ENCODE assay signal across 17 mouse cellular contexts in the genomic region with DNA sequence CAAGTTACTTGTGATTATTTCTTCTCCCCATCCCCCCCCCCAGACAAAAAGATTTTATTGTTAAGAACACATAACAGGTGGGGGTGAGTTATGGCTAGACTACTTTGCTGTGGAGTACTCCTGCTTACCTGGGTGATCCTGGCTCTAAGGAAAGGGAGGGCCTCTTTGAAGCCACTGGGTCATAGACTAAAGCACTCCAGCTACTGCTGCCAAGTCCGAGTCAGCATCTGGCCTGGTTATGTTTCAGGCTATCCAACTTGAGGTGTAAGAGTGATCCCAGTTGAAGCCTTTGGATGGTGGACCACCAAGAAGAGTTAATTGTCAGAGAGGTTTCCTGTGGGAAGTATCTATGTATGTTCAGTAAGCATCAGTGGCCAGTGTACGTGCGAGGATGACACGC. TPM values are rescaled to one million over a fixed set of nuclear protein-coding genes. Genes with fewer than 3 reads are reported as not detected.
DNase-seq lines count a peak whose midpoint lies in the region; ATAC-seq and TF ChIP-seq lines count a peak whose summit lies in the region.
"Had no signal": no experiment of that assay in that cellular context is flagged by ENCODE, and none has a peak within 500 bp of the region (broad histone marks: within the 10 kb centered on the region; RNA-seq: fewer than 3 reads in every experiment).

No protein-coding gene starts in this region.

- H3K9ac ChIP-seq in heart, embryonic 16.5 days (ENCODE audit: low read length) = no peak overlapping the region
- no peak overlapping the region for H3K9ac ChIP-seq in heart, embryonic 11.5 days (ENCODE audit: low read depth, low read length)
- H3K9ac ChIP-seq in lung, embryonic 14.5 days = no peak overlapping the region
- H3K9ac ChIP-seq: forebrain, postnatal 0 days; liver, embryonic 12.5 days; midbrain, embryonic 12.5 days; neural tube, embryonic 12.5 days had no signal

- no peak overlapping the region for H3ac ChIP-seq in myocyte (ENCODE audit: control insufficient read depth, insufficient read length)

- peaks cover 83% of the 10 kb centered on the region for H3K79me2 ChIP-seq in myocyte (ENCODE audit: control insufficient read depth, insufficient read depth)

- H3K9me3 ChIP-seq in heart, embryonic 16.5 days (replicated peaks; ENCODE audit: control insufficient read depth, low read length) = no peaks in the 10 kb centered on the region
- H3K9me3 ChIP-seq in heart, embryonic 11.5 days (replicated peaks; ENCODE audit: control insufficient read depth, low read length) = no peaks in the 10 kb centered on the region
- no peaks in the 10 kb centered on the region for H3K9me3 ChIP-seq in lung, embryonic 14.5 days (ENCODE audit: low read depth, low read length)
- H3K9me3 ChIP-seq: hindbrain, embryonic 10.5 days; liver, embryonic 12.5 days; midbrain, embryonic 12.5 days; neural tube, embryonic 12.5 days had no signal

- no peak for TF ChIP-seq CTCF in lung, embryonic 14.5 days (IDR thresholded peaks at IDR 0.05; ENCODE audit: low read depth)

- H3K4me1 ChIP-seq in heart, embryonic 16.5 days (ENCODE audit: control insufficient read depth, insufficient read depth, low read length) = peaks cover 23% of the 10 kb centered on the region
- peaks cover 3% of the 10 kb centered on the region; the same call in 1 of the 2 replicates for H3K4me1 ChIP-seq in heart, embryonic 11.5 days (ENCODE audit: control insufficient read depth, insufficient read depth, low read length)
- H3K4me1 ChIP-seq in lung, embryonic 14.5 days (ENCODE audit: insufficient read depth) = no peaks in the 10 kb centered on the region
- H3K4me1 ChIP-seq: midbrain, embryonic 12.5 days; neural tube, embryonic 12.5 days had no signal

- no peaks in the 10 kb centered on the region for H3K36me3 ChIP-seq in heart, embryonic 16.5 days (ENCODE audit: control insufficient read depth, insufficient read depth)
- H3K36me3 ChIP-seq in heart, embryonic 11.5 days (ENCODE audit: control insufficient read depth, insufficient read depth, low read length) = no peaks in the 10 kb centered on the region
- H3K36me3 ChIP-seq in lung, embryonic 14.5 days (ENCODE audit: insufficient read depth) = no peaks in the 10 kb centered on the region
- H3K36me3 ChIP-seq in myocyte (ENCODE audit: control insufficient read depth, insufficient read depth) = peaks cover 11% of the 10 kb centered on the region
- H3K36me3 ChIP-seq: hindbrain, embryonic 10.5 days; liver, embryonic 12.5 days; midbrain, embryonic 12.5 days; neural tube, embryonic 12.5 days had no signal

- no peak for ATAC-seq in heart, embryonic 16.5 days (replicated peaks; ENCODE audit: extremely low read depth, insufficient read depth, low FRiP score)
- ATAC-seq in heart, embryonic 11.5 days (replicated peaks; ENCODE audit: insufficient number of reproducible peaks, low FRiP score, low TSS enrichment) = no peak
- 0 out of 2 replicates have a peak, but pooled peaks have one; percentile 9 for ATAC-seq in lung, embryonic 14.5 days (ENCODE audit: insufficient read depth)
- ATAC-seq: forebrain, postnatal 0 days; hindbrain, postnatal 0 days had no signal

- WGBS in heart, embryonic 16.5 days = 79% methylated on average over 4 of the region's 4 CpGs
- 87% methylated on average over 4 of the region's 4 CpGs for WGBS in heart, embryonic 11.5 days (ENCODE audit: insufficient replicate concordance)
- WGBS in lung, embryonic 14.5 days = 76% methylated on average over 4 of the region's 4 CpGs

- H3K27ac ChIP-seq in heart, embryonic 16.5 days (ENCODE audit: low read length) = peak overlapping the region; percentile 63; the same call in 1 of the 2 replicates
- H3K27ac ChIP-seq in heart, embryonic 11.5 days (ENCODE audit: low read depth, low read length) = no peak overlapping the region
- H3K27ac ChIP-seq in lung, embryonic 14.5 days (ENCODE audit: low read depth) = no peak overlapping the region
- H3K27ac ChIP-seq: hindbrain, embryonic 10.5 days; hindbrain, postnatal 0 days; midbrain, embryonic 12.5 days; neural tube, embryonic 12.5 days; stomach, postnatal 0 days had no signal

- no peak overlapping the region for H3K4me2 ChIP-seq in heart, embryonic 16.5 days (ENCODE audit: low read depth, low read length)
- no peak overlapping the region for H3K4me2 ChIP-seq in heart, embryonic 11.5 days
- no peak overlapping the region for H3K4me2 ChIP-seq in lung, embryonic 14.5 days
- H3K4me2 ChIP-seq in myocyte (ENCODE audit: low read depth) = peak overlapping the region; percentile 78
- H3K4me2 ChIP-seq: midbrain, embryonic 12.5 days; neural tube, embryonic 12.5 days had no signal

- no peak overlapping the region for H3K4me3 ChIP-seq in heart, embryonic 16.5 days (ENCODE audit: low read length)
- H3K4me3 ChIP-seq in heart, embryonic 11.5 days (ENCODE audit: low read depth, low read length) = no peak overlapping the region
- H3K4me3 ChIP-seq in lung, embryonic 14.5 days (ENCODE audit: low read depth, low read length) = no peak overlapping the region
- no peak overlapping the region for H3K4me3 ChIP-seq in myocyte
- H3K4me3 ChIP-seq: hindbrain, embryonic 10.5 days; liver, embryonic 12.5 days; midbrain, embryonic 12.5 days; neural tube, embryonic 12.5 days had no signal

- peak; percentile 15 for DNase-seq in adrenal gland, adult 2 months
- DNase-seq in adrenal gland, adult 8-10 months = no peak
- no peak for DNase-seq in lung, embryonic 14.5 days
- no peak for DNase-seq in lung, postnatal 4 days
- DNase-seq in thymus, adult 18-20 months = no peak
- DNase-seq: adrenal gland, postnatal 10 days; cerebellum, adult 11 months; forebrain, postnatal 0 days had no signal

- no peaks in the 10 kb centered on the region for H3K27me3 ChIP-seq in heart, embryonic 16.5 days (ENCODE audit: control insufficient read depth, insufficient read depth, low read length)
- H3K27me3 ChIP-seq in heart, embryonic 11.5 days (ENCODE audit: control insufficient read depth, insufficient read depth, low read length) = no peaks in the 10 kb centered on the region
- no peaks in the 10 kb centered on the region for H3K27me3 ChIP-seq in lung, embryonic 14.5 days (ENCODE audit: insufficient read depth, low read length)
- H3K27me3 ChIP-seq in myocyte (ENCODE audit: control insufficient read depth, insufficient read depth, insufficient read length) = no peaks in the 10 kb centered on the region
- H3K27me3 ChIP-seq: liver, embryonic 12.5 days; midbrain, embryonic 12.5 days; neural tube, embryonic 12.5 days had no signal

- no peak for TF ChIP-seq POLR2A in myocyte (IDR thresholded peaks at IDR 0.05; ENCODE audit: insufficient read length, low read depth)

TF ChIP-seq in myocyte, 11 proteins besides CTCF, POLR2A, EP300 and RAD21:
- TF ChIP-seq E2F4 (IDR thresholded peaks at IDR 0.05; ENCODE audit: insufficient read depth) (no peak), TCF12 (IDR thresholded peaks at IDR 0.05; ENCODE audit: insufficient read depth, poor library complexity, severe bottlenecking) (no peak), MYOD1 (IDR thresholded peaks at IDR 0.05; ENCODE audit: control insufficient read depth in 1 of 3, insufficient read length in 2 of 3, low read depth in 2 of 3) (no peak), POLR2AphosphoS2 (IDR thresholded peaks at IDR 0.05; ENCODE audit: insufficient read length, low read depth) (no peak), USF1 (IDR thresholded peaks at IDR 0.05; ENCODE audit: low read depth) (no peak), TCF3 (IDR thresholded peaks at IDR 0.05; ENCODE audit: insufficient read length, low read depth) (no peak), REST (IDR thresholded peaks at IDR 0.05; ENCODE audit: insufficient read depth, insufficient read length) (no peak), CEBPB (IDR thresholded peaks at IDR 0.05; ENCODE audit: insufficient read depth, poor library complexity, severe bottlenecking) (no peak), MAX (IDR thresholded peaks at IDR 0.05; ENCODE audit: low read depth) (no peak)

RNA-seq across cellular contexts. Expression of a gene that starts 39.7 kb away (rescaled TPM):
- total RNA-seq in adrenal gland, adult 2 months (2021) = 100 to 1,000 TPM; 137 to 173 TPM
- polyA plus RNA-seq in adrenal gland, adult 2 months (2012; rRNA removed) = 66.0 and 73.9 TPM in 2 replicates
- total RNA-seq in adrenal gland, adult 8-10 months (2022) = 100 to 1,000 TPM; 131 to 164 (median 151) TPM
- polyA plus RNA-seq in heart, embryonic 16.5 days (2015; fragmentation: Nextera tagmentation; extraction: Ambion mirVana) = 192 and 203 TPM in 2 replicates
- polyA plus RNA-seq in heart, embryonic 11.5 days (2014; fragmentation: Nextera tagmentation; extraction: Ambion mirVana) = 162 and 213 TPM in 2 replicates
- 173 and 180 TPM in 2 replicates for polyA plus RNA-seq in lung, embryonic 14.5 days (2014; fragmentation: Nextera tagmentation; extraction: Ambion mirVana)
- polyA plus RNA-seq in myocyte (2012; fragmentation: generic; extraction: Trizol) = 254 TPM
